Mouse (Mus musculus) forebrain, embryonic 16.5 days (tissue): ENCODE results near the gene Irf2. TPM values are rescaled to one million over a fixed set of nuclear protein-coding genes. Genes with fewer than 3 reads are reported as not detected.

Experiments used
- ATAC-seq: fragments of 200-750 bp; cut with Nextera tagmentation; 2 replicates; pipeline ENCODE4 v1.8.0; 2017; ENCODE audit warnings: mild to moderate bottlenecking, moderate library complexity
- H3K27ac ChIP-seq: fragments of 300-500 bp; sonication (generic); 2 replicates; pipeline ENCODE4 v1.5.1; 2014; ENCODE audit warnings: low read length, control low read depth
- H3K27me3 ChIP-seq: fragments of 300-500 bp; sonication (generic); replicated peaks from 2 replicates; pipeline ENCODE4 v1.6.1; 2014; ENCODE audit warnings: low read length; ENCODE audit not compliant: control insufficient read depth, insufficient read depth
- H3K36me3 ChIP-seq: fragments of 300-500 bp; sonication (generic); 2 replicates; pipeline ENCODE4 v1.6.1; 2014; ENCODE audit not compliant: control insufficient read depth, insufficient read depth
- H3K4me1 ChIP-seq: fragments of 300-500 bp; sonication (generic); replicated peaks from 2 replicates; pipeline ENCODE4 v1.6.1; 2014; ENCODE audit warnings: low read length; ENCODE audit not compliant: control insufficient read depth, insufficient read depth
- H3K4me2 ChIP-seq: fragments of 300-500 bp; sonication (generic); 2 replicates; pipeline ENCODE4 v1.6.1; 2014; ENCODE audit warnings: mild to moderate bottlenecking, low read length, control low read depth
- H3K4me3 ChIP-seq: fragments of 300-500 bp; sonication (generic); replicated peaks from 2 replicates; pipeline ENCODE4 v1.5.1; 2014; ENCODE audit warnings: mild to moderate bottlenecking, low read length, control low read depth
- H3K9ac ChIP-seq: fragments of 300-500 bp; sonication (generic); replicated peaks from 2 replicates; pipeline ENCODE4 v1.6.1; 2014; ENCODE audit warnings: low read depth, low read length, control low read depth
- H3K9me3 ChIP-seq: fragments of 300-500 bp; sonication (generic); 2 replicates; pipeline ENCODE4 v1.6.1; 2016; ENCODE audit warnings: low read length; ENCODE audit not compliant: control insufficient read depth
- WGBS: fragments of 180-500 bp; shearing (Covaris S2); extraction: QIAGEN DNeasy Blood & Tissue Kit; methylation state at CpG from one replicate; pipeline ENCODE4 v1.1.7; 2014; 5-methylcytosine and 5-hydroxymethylcytosine counted together
- polyA plus RNA-seq: library from polyadenylated mRNA; unstranded; fragments of >200 nt; fragmentation: Nextera tagmentation; extraction: Ambion mirVana; gene quantifications from 2 replicates; pipeline ENCODE4 v1.2.1, GENCODE M21; 2015

Gene Irf2
- polyA plus RNA-seq, 1 experiment from 2014 or later: 11.2 TPM

DNA sequence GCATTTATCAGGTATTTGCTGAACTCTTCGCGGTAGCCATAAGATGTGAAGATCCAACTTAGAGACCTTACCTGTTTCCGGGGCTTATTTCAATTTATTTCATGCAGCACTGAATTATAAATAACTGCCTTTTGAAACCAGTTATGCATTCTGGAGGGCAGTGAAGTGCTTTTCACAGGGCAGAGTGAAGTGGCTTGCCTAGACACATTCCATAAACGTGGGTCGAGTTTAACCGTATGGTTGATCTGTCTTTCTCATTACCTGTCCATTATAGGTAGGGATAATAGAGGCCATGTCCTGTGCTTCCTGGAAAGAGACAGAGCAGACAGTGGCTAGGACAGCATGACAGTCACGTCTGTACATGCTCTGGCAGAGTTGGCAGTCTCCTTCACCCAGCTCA lies 20.0 kb downstream of the Irf2 start:
- Histone ChIP-seq H3K4me1 (no peaks in the 10 kb centered on the region), H3K9me3 (no peaks in the 10 kb centered on the region), H3K9ac (no peak overlapping the region), H3K36me3 (no peaks in the 10 kb centered on the region), H3K27ac (no peak overlapping the region), H3K27me3 (no peaks in the 10 kb centered on the region), H3K4me2 (no peak overlapping the region), H3K4me3 (no peak overlapping the region)
- WGBS: 91% methylated on average over 7 of the region's 7 CpGs
- no peak for ATAC-seq

DNA sequence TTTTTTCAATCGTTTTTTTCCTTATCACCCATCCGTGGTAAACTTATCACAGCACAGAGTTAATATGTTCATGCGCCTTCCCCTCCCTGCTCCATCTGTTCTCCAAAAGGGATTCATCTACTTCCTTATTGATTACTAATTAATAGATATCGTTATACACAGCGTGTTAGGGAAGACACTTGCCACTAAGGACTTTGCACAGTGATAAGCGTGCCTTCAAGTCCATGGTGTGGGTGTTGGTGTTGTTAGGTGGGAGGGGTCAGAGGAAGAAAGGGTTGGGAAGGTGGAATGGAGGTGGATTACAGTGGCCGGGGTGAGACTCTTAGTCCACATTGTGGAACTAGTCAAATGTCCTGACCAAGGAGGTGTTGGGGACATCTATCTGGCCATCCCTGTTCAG lies 21.2 kb downstream of the Irf2 start:
- Histone ChIP-seq H3K27me3 (no peaks in the 10 kb centered on the region), H3K27ac (no peak overlapping the region), H3K4me1 (no peaks in the 10 kb centered on the region), H3K9me3 (no peaks in the 10 kb centered on the region), H3K36me3 (no peaks in the 10 kb centered on the region), H3K9ac (no peak overlapping the region), H3K4me3 (no peak overlapping the region), H3K4me2 (no peak overlapping the region)
- WGBS: 96% methylated on average over 7 of the region's 7 CpGs
- no peak for ATAC-seq

DNA sequence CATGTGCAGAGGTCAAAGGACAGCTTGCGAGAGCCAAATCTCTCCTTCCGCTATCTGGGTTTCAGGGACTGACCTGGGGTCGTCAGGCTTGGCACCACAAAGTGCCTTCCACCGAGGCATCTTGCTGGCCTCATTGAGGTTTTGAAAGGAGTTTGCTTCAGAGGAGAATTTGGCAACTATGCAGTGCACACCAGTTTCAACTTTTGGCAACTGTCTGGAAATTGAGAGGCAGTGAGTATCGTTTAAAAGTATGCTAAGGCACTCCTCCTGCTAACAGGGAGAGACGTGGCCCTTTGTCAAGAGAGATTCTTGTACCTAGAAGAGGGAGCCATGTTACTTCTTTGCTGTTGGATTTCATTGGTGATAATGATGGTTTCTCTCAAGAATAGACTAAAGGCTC lies 21.9 kb downstream of the Irf2 start:
- H3K27ac ChIP-seq: no peak overlapping the region
- H3K36me3 ChIP-seq: no peaks in the 10 kb centered on the region
- no peak overlapping the region for H3K4me2 ChIP-seq
- no peak for ATAC-seq
- no peaks in the 10 kb centered on the region for H3K9me3 ChIP-seq
- H3K4me3 ChIP-seq: no peak overlapping the region
- H3K4me1 ChIP-seq: no peaks in the 10 kb centered on the region
- H3K27me3 ChIP-seq: no peaks in the 10 kb centered on the region
- WGBS: 76% methylated on average over 6 of the region's 6 CpGs
- no peak overlapping the region for H3K9ac ChIP-seq

DNA sequence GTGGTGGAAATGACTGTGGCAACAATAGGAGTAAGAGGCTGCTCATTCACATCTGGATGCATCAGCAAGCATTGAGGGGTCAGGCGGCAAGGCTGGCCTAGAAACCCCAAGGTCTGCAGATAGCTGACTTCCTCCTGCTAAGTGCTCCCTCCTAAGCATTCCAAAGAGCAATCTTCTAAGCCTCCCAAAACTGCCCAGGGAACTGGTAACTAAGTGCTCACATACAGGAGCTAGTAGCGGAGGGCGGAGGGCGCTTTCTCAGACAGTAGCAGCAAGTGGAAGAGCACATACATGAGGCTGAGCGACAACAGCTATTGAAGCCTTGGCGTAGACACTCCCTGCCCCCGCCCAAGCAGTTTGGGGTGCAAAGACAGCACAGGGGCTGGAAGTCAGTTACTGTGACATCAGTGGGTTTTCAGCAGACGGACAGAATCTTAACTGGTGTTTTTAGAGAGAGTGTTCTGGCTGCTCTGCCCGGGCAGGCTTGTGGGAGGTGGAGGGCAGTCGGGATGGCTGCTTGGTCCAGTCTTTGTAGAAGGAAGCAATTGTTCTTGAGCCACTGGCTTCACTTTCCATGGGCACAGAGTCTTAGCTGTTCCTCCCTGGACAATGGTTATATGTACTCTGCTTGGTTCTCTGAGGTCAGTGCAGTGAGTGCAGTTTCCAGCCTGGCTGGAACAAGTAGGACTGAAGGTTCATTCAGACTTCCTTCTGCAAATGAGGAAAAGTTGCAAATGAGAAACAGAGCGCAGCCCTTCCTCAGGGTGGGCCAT lies 30.1 kb downstream of the Irf2 start:
- no peak overlapping the region for H3K4me2 ChIP-seq
- ATAC-seq: peak; percentile 63; the same call in 1 of the 2 replicates
- H3K4me1 ChIP-seq: peaks cover 12% of the 10 kb centered on the region
- no peak overlapping the region for H3K4me3 ChIP-seq
- no peak overlapping the region for H3K27ac ChIP-seq
- H3K9me3 ChIP-seq: no peaks in the 10 kb centered on the region
- 67% methylated on average over 11 of the region's 11 CpGs for WGBS
- no peaks in the 10 kb centered on the region for H3K36me3 ChIP-seq
- H3K9ac ChIP-seq: no peak overlapping the region
- no peaks in the 10 kb centered on the region for H3K27me3 ChIP-seq

DNA sequence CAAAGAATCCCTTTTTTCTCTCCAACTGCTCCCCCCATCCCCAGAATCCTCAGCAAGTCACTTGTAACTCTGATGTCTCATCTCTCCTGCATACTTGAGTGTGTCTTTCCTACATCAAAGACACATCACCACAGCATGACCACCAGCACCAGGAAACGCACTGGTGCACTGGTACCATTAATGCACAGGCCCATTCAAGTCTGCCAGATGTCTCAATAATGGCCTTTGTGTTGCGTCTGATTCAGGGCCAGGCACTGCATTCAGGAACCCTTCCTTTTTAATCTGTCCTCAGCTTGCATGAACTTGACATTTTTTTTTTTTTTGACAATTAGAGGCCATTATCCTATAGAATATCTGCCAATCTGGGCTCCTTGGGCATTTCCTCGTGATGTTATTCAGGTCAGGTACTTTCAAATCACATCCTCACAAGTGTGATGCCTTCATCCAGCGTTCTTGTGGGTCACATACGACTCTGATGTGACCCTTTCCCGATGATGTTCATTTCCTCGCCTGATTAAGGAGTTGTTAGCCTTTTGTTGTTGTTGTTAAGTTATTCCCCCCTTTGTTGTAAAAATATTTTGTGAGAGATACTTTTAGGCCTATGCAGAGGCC lies 31.5 kb downstream of the Irf2 start:
- no peaks in the 10 kb centered on the region for H3K9me3 ChIP-seq
- H3K27ac ChIP-seq: no peak overlapping the region
- no peak overlapping the region for H3K4me2 ChIP-seq
- H3K4me3 ChIP-seq: no peak overlapping the region
- no peak overlapping the region for H3K9ac ChIP-seq
- no peaks in the 10 kb centered on the region for H3K36me3 ChIP-seq
- H3K27me3 ChIP-seq: no peaks in the 10 kb centered on the region
- peaks cover 12% of the 10 kb centered on the region for H3K4me1 ChIP-seq
- ATAC-seq: 0 out of 2 replicates have a peak, but pooled peaks have one; percentile 33
- 15% methylated on average over 7 of the region's 7 CpGs for WGBS

DNA sequence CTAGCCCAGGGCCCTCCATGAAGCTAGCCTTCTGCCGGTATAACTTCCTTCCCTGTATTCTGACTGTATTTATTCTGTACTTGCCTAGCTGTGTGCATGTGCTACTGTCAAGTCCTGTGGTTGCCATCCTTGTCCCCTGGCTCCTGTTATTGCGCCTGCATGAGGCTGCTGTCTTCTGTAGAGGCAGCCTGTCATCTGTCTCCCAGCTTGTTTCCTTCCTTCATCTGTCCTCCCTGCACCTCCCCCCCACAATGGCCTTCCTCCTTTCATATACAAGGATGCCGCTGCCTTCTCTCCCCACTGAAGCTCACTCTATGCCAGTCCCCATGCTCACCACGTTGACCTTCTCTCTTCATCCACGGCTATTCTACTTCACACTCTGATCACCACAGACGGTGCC lies 33.3 kb downstream of the Irf2 start:
- ATAC-seq: no peak
- no peak overlapping the region for H3K9ac ChIP-seq
- H3K4me2 ChIP-seq: no peak overlapping the region
- H3K27ac ChIP-seq: no peak overlapping the region
- H3K4me3 ChIP-seq: no peak overlapping the region
- H3K27me3 ChIP-seq: no peaks in the 10 kb centered on the region
- 91% methylated on average over 6 of the region's 6 CpGs for WGBS
- H3K36me3 ChIP-seq: no peaks in the 10 kb centered on the region
- no peaks in the 10 kb centered on the region for H3K9me3 ChIP-seq
- H3K4me1 ChIP-seq: peaks cover 12% of the 10 kb centered on the region

DNA sequence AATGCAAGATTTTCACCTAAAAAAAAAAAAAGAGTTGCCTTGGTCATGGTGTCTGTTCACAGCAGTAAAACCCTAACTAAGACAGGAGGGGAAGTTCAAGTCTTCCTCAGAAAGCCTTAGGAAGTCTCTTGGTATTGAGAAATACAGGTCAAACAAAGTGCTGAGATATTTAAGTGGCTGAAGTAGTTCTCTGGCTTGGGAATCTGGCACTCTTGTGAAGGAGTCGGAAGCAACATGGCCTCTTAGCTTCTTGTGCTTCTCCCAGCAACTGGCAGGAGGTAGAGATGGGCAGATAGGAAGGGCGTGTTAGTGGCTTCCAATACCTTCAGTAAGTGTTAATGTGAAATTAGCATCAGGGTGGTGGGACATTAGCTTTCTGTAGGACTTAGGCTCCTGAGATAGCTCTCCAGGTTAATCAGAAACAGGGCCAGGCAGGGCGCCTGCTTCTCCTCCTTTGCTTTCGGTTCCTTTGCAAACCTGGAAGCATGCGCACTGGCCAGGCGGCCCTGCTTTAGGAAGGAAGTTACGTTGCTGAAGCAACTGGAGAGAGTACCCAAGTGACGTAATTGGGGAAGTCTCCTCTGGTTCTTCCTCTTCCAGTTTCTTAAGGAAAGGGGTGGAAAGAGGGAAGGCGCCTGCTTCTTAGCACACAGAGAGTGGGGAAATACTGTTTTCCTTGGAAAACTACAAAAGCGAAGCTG lies 38.4 kb downstream of the Irf2 start:
- Histone ChIP-seq H3K9ac (no peak overlapping the region), H3K27me3 (no peaks in the 10 kb centered on the region), H3K36me3 (no peaks in the 10 kb centered on the region), H3K4me1 (no peaks in the 10 kb centered on the region), H3K4me3 (no peak overlapping the region), H3K27ac (no peak overlapping the region), H3K4me2 (no peak overlapping the region), H3K9me3 (no peaks in the 10 kb centered on the region)
- no peak for ATAC-seq
- 96% methylated on average over 10 of the region's 10 CpGs for WGBS

DNA sequence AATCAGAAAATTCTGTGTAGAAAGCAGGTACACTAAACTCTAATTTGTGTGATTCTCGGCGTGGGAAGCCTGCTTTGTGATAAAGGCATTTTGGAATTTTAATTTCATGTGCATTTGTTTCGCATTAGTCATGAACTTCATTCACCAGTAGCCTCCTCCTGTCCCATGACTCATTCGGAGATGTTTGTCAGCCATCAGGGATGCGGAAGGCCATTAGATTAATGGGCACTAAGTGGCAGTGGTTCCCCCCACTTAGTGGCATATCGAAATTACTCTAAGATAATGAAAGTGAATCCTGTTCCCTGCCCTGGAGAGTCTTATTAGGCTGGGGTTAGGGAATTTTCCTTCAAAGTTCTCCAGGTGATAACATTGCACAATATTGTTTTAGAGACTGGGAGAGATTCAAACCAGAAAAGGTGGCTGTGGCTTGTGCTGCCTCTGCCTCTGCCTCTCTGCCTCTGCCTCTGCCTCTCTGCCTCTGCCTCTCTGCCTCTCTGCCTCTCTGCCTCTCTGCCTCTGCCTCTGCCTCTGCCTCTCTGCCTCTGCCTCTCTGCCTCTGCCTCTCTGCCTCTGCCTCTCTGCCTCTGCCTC lies 41.6 kb downstream of the Irf2 start:
- no peaks in the 10 kb centered on the region for H3K36me3 ChIP-seq
- no peak overlapping the region for H3K9ac ChIP-seq
- H3K4me3 ChIP-seq: no peak overlapping the region
- no peak for ATAC-seq
- H3K4me1 ChIP-seq: no peaks in the 10 kb centered on the region
- 88% methylated on average over 6 of the region's 6 CpGs for WGBS
- no peaks in the 10 kb centered on the region for H3K27me3 ChIP-seq
- no peak overlapping the region for H3K27ac ChIP-seq
- H3K9me3 ChIP-seq: no peaks in the 10 kb centered on the region
- H3K4me2 ChIP-seq: no peak overlapping the region

DNA sequence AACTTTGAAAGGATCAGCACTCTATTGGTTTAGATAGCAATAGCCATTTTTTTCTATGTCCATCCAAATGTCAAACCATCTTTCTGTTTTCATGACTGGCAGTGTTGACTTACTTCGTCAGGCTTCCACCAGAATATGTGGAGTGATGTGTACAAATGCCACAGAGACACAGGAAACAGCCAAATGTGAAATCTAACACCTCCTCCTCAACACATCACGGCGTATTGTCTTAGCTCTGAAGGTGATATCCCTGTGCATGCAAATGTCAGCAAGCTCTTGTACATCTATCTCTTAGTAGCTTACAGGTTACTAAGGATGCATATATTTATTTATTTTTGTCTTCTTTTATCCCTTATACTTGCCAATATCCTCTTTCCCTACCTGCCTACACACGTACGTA lies 42.7 kb downstream of the Irf2 start:
- Histone ChIP-seq H3K4me2 (no peak overlapping the region), H3K27ac (no peak overlapping the region), H3K9ac (no peak overlapping the region), H3K9me3 (no peaks in the 10 kb centered on the region), H3K4me3 (no peak overlapping the region), H3K27me3 (no peaks in the 10 kb centered on the region), H3K36me3 (no peaks in the 10 kb centered on the region), H3K4me1 (no peaks in the 10 kb centered on the region)
- WGBS: 95% methylated on average over 5 of the region's 5 CpGs
- ATAC-seq: no peak
